Mouse (Mus musculus) spleen, adult 2 months (tissue): Measurements from ENCODE around the gene Hist1h3f. TPM values are rescaled to one million over a fixed set of nuclear protein-coding genes. Genes with fewer than 3 reads are reported as not detected.
A peak's percentile ranks its signal among the peaks of the same experiment; 100 is the strongest.
"Not testable (repeated sequence)": the region's sequence is repeated elsewhere in the genome, so short reads cannot be mapped to it uniquely, and the experiment has no call there.

Experiments
- DNase-seq, 2 experiments: peaks; one replicate each; pipeline versions ENCODE4 v3.0.0 to v3.0.0-alpha.2; 2012 to 2021; ENCODE audit warnings: low spot score in 2 of 2, low read depth in 1 of 2
- H3K27ac ChIP-seq: fragments of 200-500 bp; 2 replicates; pipeline ENCODE4 v1.5.1; 2012; ENCODE audit warnings: low read length, inconsistent platforms; ENCODE audit not compliant: insufficient read depth
- H3K27me3 ChIP-seq: fragments of 200-500 bp; 2 replicates; pipeline ENCODE4 v1.6.1; 2012; ENCODE audit warnings: mild to moderate bottlenecking, moderate library complexity, low read length, inconsistent platforms; ENCODE audit not compliant: control insufficient read depth, insufficient read depth
- H3K36me3 ChIP-seq: fragments of 200-500 bp; 2 replicates; pipeline ENCODE4 v1.6.1; 2012; ENCODE audit warnings: mild to moderate bottlenecking, low read length, inconsistent platforms; ENCODE audit not compliant: control insufficient read depth, insufficient read depth
- H3K4me1 ChIP-seq: fragments of 200-500 bp; 2 replicates; pipeline ENCODE4 v1.6.1; 2011; ENCODE audit warnings: inconsistent platforms; ENCODE audit not compliant: control insufficient read depth, insufficient read depth, insufficient read length
- H3K4me3 ChIP-seq: fragments of 200-500 bp; 2 replicates; pipeline ENCODE4 v1.5.1; 2011; ENCODE audit warnings: mild to moderate bottlenecking, inconsistent platforms; ENCODE audit not compliant: insufficient read depth, insufficient read length; ENCODE audit errors: extremely low read depth
- CTCF ChIP-seq: fragments of 200-500 bp; IDR thresholded peaks from 2 replicates; pipeline ENCODE4 v1.5.1; 2011; ENCODE audit warnings: mild to moderate bottlenecking, inconsistent platforms; ENCODE audit not compliant: insufficient read depth, insufficient read length, insufficient replicate concordance; ENCODE audit errors: extremely low read depth
- POLR2A ChIP-seq: fragments of 200-500 bp; IDR thresholded peaks from 2 replicates; pipeline ENCODE4 v1.6.1; 2011; ENCODE audit warnings: low read depth, low read length, inconsistent platforms
- WGBS: fragments of 180-500 bp; shearing (Covaris S2); methylation state at CpG from one replicate; pipeline ENCODE4 v1.1.7; 2018; 5-methylcytosine and 5-hydroxymethylcytosine counted together
- polyA plus RNA-seq: library from polyadenylated mRNA; depleted of rRNA; stranded (reverse); fragments of >200 nt; gene quantifications from 2 replicates; pipeline ENCODE4 v1.2.3, GENCODE M21; 2012

Hist1h3f gene
- polyA plus RNA-seq, 1 experiment: 10.2 TPM

- TF ChIP-seq CTCF (no peak), POLR2A (no peak)
- DNase-seq: no peak
- Histone ChIP-seq H3K4me3 (no peak overlapping the region), H3K27ac (peak overlapping the region; percentile 84; the same call in 1 of the 2 replicates), H3K27me3 (no peaks in the 10 kb centered on the region), H3K36me3 (no peaks in the 10 kb centered on the region), H3K4me1 (peaks cover 4% of the 10 kb centered on the region)
- 45% methylated on average over 8 of the region's 8 CpGs for WGBS
Observed at GRCm38 (mm10) chr13:23551931-23552914, 8.4 kb downstream of the Hist1h3f start.

- no peak within 1 kb of the TSS for H3K27ac ChIP-seq
Observed at GRCm38 (mm10) chr13:23552962-23553361, 9.1 kb downstream of the Hist1h3f start, which contains the start of gene Hist1h1d. Hist1h1d (plus strand) TSS chr13:23553262.

DNA sequence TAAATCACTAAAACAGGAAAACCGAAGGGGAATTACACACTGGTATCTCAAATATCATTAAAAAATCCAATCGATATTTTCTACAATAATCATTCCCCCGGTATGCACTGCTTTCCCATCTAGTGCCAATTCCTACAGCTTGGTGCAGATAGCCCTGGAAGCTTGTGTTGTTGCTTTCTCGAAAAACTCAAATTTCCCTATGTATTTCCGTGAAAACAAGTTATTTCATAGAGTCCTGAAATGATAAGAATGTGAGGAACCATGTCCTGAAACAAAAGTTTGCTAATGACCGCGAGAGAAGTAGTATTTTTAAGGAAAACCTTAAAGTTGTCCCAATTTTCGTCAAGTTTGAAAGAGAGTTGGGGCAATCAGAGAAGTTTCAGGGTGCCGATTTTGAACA is 10.5 kb downstream of the Hist1h3f start:
- DNase-seq: no peak
- H3K27me3 ChIP-seq: no peaks in the 10 kb centered on the region
- H3K4me1 ChIP-seq: peaks cover 4% of the 10 kb centered on the region
- H3K27ac ChIP-seq: peak overlapping the region; percentile 81; the same call in 1 of the 2 replicates
- no peaks in the 10 kb centered on the region for H3K36me3 ChIP-seq
- WGBS: 27% methylated on average over 9 of the region's 9 CpGs
- TF ChIP-seq POLR2A: no peak
- no peak for TF ChIP-seq CTCF
- peak overlapping the region; percentile 62; the same call in 1 of the 2 replicates for H3K4me3 ChIP-seq

More at GRCm38 (mm10) chr13:23552962-23553361, 9.1 kb downstream of the Hist1h3f start, which contains the start of gene Hist1h1d:
- Histone ChIP-seq H3K4me1 (peaks cover 4% of the 10 kb centered on the region), H3K36me3 (no peaks in the 10 kb centered on the region), H3K4me3 (no peak within 1 kb of the TSS), H3K27me3 (no peaks in the 10 kb centered on the region)
- TF ChIP-seq POLR2A (no peak), CTCF (no peak)
- no peak for DNase-seq

GRCm38 (mm10) chr13:23554925-23555838 is 11.3 kb downstream of the Hist1h3f start:
- Histone ChIP-seq H3K4me3 (peak overlapping the region; percentile 62), H3K36me3 (no peaks in the 10 kb centered on the region), H3K27ac (peak overlapping the region; percentile 95), H3K4me1 (peaks cover 4% of the 10 kb centered on the region), H3K27me3 (no peaks in the 10 kb centered on the region)
- under 1% methylated on average over 54 of the region's 54 CpGs for WGBS
- TF ChIP-seq POLR2A (peak; percentile 95), CTCF (no peak)
- DNase-seq: peak in 1 of 2 experiments; percentile 75

DNA sequence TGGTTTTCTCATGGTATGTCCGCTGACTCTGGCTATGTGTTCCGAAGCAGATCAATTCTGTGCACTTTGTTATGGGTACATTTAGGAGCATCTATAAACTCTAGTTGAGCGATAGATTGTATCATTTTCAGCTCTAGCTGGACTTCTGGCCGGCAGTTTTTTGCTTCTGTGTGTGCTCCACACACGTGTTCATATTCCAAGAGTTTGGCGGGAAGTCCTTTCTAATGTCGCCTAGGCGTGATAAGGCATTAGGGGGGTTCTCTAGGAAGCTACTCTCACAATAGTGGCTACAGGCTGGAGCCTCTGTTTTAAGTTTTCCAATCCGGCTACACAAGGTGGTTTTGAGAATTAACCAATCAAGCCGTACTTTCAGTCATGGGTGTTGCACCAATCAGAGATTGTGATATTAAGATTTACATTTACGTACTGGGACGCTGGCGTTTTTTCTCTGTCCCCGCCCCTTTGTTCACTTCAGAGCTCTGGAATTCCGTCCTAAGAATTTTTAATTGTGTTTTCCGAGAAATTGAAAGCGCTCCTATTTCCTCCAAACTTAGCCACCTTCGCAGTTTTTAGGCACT is 12.1 kb downstream of the Hist1h3f start:
- under 1% methylated on average over 18 of the region's 18 CpGs for WGBS
- H3K27ac ChIP-seq: peak overlapping the region; percentile 95
- H3K4me3 ChIP-seq: peak overlapping the region; percentile 62
- no peaks in the 10 kb centered on the region for H3K27me3 ChIP-seq
- TF ChIP-seq CTCF: no peak
- peak; percentile 50 for TF ChIP-seq POLR2A
- peak; percentile 51 to 79 for DNase-seq
- H3K4me1 ChIP-seq: no peaks in the 10 kb centered on the region; the same call in none of the 2 replicates
- H3K36me3 ChIP-seq: no peaks in the 10 kb centered on the region

- Histone ChIP-seq H3K27me3 (no peaks in the 10 kb centered on the region), H3K4me1 (no peaks in the 10 kb centered on the region; the same call in none of the 2 replicates), H3K36me3 (no peaks in the 10 kb centered on the region), H3K4me3 (no peak overlapping the region), H3K27ac (no peak overlapping the region)
- WGBS: 76% methylated on average over 3 of the region's 3 CpGs
- DNase-seq: no peak
- TF ChIP-seq POLR2A: no peak
- TF ChIP-seq CTCF: no peak
Observed at GRCm38 (mm10) chr13:23556906-23557305, 13.1 kb downstream of the Hist1h3f start.

- H3K27ac ChIP-seq, H3K4me1 ChIP-seq, H3K36me3 ChIP-seq, DNase-seq, H3K4me3 ChIP-seq, H3K27me3 ChIP-seq: not testable (repeated sequence)
- 49% methylated on average over 2 of the region's 2 CpGs for WGBS
Observed at GRCm38 (mm10) chr13:23560699-23561098, 16.8 kb downstream of the Hist1h3f start.

DNA sequence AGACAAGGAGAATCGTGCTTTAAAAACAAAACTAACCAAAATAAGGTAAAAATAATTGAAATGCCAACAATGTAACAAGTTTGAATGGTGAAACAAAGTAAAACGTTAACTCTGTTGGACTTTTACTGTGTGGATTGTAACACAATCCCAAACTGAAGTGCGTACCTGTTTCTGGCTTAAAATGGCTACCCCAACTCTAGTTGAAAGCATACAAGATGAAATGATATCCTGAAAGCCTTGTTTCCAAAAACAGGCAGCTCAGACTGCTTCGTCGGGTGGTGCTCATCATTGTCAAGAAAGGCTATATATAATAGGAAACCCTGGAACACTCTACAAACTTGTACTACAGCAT is 17.7 kb downstream of the Hist1h3f start:
- 0% methylated on average over 2 of the region's 5 CpGs for WGBS
- DNase-seq, H3K36me3 ChIP-seq, H3K4me1 ChIP-seq, H3K27me3 ChIP-seq: not testable (repeated sequence)
- peak overlapping the region; percentile 88; the same call in 1 of the 2 replicates for H3K27ac ChIP-seq
- H3K4me3 ChIP-seq: peak overlapping the region; percentile 54
